Mouse (Mus musculus): ENCODE data around the gene Nodal.

GRCm38 (mm10) chr10:61451463-61451930 is 33.7 kb downstream of the Nodal start:
- TF ChIP-seq CTCF (IDR thresholded peaks at IDR 0.05; ENCODE audit: extremely low read depth, insufficient read length, insufficient replicate concordance, low read depth, low read length) (no peak), POLR2A (IDR thresholded peaks at IDR 0.05; ENCODE audit: low read depth, low read length) (no peak)

Measured in small intestine, adult 2 months (tissue).